Mouse (Mus musculus): ENCODE measurements around the gene Exoc8. TPM values are rescaled to one million over a fixed set of nuclear protein-coding genes. Genes with fewer than 3 reads are reported as not detected.

Gene Exoc8
- 14.1 and 15.3 TPM in 2 replicates for polyA plus RNA-seq (2015; fragmentation: Nextera tagmentation; extraction: Ambion mirVana)

DNA sequence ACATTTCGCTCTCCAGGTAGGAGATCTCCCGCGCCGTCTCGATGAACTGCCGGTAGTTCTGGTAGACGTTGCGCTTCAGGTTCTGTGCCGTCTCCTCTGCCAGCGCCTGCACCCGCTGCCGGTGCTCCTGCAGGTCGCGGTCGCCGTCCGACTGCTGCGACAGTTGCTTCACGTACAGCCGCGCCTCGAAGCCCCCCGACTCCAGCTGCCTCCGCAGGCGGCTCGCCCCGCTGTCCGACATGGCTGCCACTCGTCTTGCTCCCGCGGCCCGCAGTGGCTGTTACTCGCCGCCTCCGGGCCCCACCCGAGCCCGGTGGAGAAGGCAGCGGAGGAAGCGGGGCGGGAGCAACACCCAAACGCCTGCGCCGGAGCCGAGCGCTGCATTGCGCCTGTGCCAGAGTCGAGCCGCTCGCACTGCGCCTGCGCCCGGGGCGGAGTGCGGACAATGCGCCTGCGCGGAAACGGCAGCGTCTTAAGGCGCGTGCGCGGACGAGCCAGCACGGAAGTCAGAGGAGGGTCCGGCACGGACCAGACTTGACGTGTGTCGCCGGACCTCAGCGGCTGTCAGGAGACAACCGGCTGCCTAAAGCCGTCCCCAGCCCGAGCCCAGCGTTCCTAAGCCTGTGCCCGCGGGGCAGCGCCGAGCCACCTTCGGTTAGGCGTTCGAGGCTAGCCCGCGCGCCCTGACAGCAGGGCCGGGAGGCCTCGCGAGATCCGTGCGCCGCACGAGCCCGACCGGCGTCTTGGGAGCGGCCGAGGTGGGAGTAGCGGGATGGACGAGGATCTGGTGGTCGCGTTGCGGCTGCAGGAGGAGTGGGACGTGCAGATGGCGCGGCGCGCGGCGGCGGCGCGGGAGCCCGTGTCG is at the start of gene Exoc8, which contains the start of gene Sprtn:
Exoc8 (minus strand) TSS at position 320 of the 865 bp plus-strand sequence.
Sprtn (plus strand) TSS at position 501 of the 865 bp plus-strand sequence.
- under 1% methylated on average over 114 of the region's 114 CpGs for WGBS
- ATAC-seq: peak; percentile 94

DNA sequence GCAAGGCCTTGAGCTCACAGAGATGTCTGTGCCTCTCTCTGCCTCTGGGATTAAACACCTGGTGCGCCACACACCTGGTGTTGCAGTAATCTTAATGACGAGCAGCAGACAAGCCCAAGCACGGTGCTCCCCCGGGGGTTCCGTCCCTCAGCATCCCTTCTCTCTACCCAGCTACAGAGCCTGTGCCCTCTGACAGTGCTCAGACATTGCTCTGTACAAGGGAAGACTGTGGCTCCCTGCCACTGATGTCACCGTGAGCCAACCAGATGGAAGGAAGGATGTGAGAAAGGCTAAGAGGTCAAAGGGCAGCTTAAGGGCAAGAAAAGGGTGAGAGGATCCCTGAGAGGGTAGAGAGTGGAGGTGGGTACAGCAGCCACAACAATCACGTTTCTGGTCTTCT is 46.9 kb upstream of the Exoc8 start:
- Histone ChIP-seq H3K9ac (ENCODE audit: low read depth, low read length) (no peak overlapping the region), H3K36me3 (ENCODE audit: control insufficient read depth, insufficient read depth, low read length) (no peaks in the 10 kb centered on the region), H3K9me3 (replicated peaks; ENCODE audit: control insufficient read depth, low read length, poor library complexity, severe bottlenecking) (no peaks in the 10 kb centered on the region), H3K4me1 (ENCODE audit: control insufficient read depth, insufficient read depth, low read length) (peaks cover 31% of the 10 kb centered on the region), H3K4me2 (ENCODE audit: low read length) (no peak overlapping the region), H3K27ac (ENCODE audit: low read length) (no peak overlapping the region), H3K4me3 (ENCODE audit: low read depth, low read length) (no peak overlapping the region), H3K27me3 (ENCODE audit: control insufficient read depth, insufficient read depth, low read depth, low read length) (no peaks in the 10 kb centered on the region)
- 59% methylated on average over 7 of the region's 7 CpGs for WGBS
- ATAC-seq: no peak

More for the DNA sequence above, at the start of gene Exoc8, which contains the start of gene Sprtn:
- peak within 1 kb of the TSS; percentile 89 for H3K4me2 ChIP-seq (ENCODE audit: low read length)
- no peaks in the 10 kb centered on the region for H3K27me3 ChIP-seq (ENCODE audit: control insufficient read depth, insufficient read depth, low read depth, low read length)
- H3K4me3 ChIP-seq (ENCODE audit: low read depth, low read length): peak within 1 kb of the TSS; percentile 99
- peaks cover 32% of the 10 kb centered on the region for H3K4me1 ChIP-seq (ENCODE audit: control insufficient read depth, insufficient read depth, low read length)
- H3K36me3 ChIP-seq (ENCODE audit: control insufficient read depth, insufficient read depth, low read length): peaks cover 34% of the 10 kb centered on the region
- H3K9me3 ChIP-seq (replicated peaks; ENCODE audit: control insufficient read depth, low read length, poor library complexity, severe bottlenecking): no peaks in the 10 kb centered on the region
- H3K9ac ChIP-seq (ENCODE audit: low read depth, low read length): peak within 1 kb of the TSS; percentile 88
- peak within 1 kb of the TSS; percentile 88 for H3K27ac ChIP-seq (ENCODE audit: low read length)

DNA sequence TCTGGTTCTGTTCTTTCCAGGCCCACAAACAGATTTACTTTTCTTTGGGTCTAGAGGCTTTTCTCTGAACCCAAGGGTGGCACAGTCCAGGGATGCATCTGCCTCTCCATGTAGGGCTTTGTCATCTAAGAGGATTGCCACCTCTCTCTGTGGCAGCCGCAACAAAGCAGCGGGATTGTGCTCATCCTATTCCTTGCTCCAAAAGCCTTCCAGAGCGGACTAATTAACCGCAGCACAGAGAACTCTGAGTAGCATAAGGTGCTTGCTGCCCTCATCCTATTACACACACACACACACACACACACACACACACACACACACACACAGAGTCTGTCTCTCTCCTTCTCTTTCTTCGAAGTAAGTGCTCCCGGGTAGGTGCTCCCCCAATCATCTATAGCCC is 46.3 kb upstream of the Exoc8 start:
- WGBS: 77% methylated on average over 6 of the region's 6 CpGs
- no peak overlapping the region for H3K4me2 ChIP-seq (ENCODE audit: low read length)
- H3K27me3 ChIP-seq (ENCODE audit: control insufficient read depth, insufficient read depth, low read depth, low read length): no peaks in the 10 kb centered on the region
- no peak for ATAC-seq
- H3K36me3 ChIP-seq (ENCODE audit: control insufficient read depth, insufficient read depth, low read length): peaks cover 3% of the 10 kb centered on the region; the same call in 1 of the 2 replicates
- H3K9ac ChIP-seq (ENCODE audit: low read depth, low read length): no peak overlapping the region
- no peak overlapping the region for H3K4me3 ChIP-seq (ENCODE audit: low read depth, low read length)
- no peak overlapping the region for H3K27ac ChIP-seq (ENCODE audit: low read length)
- H3K4me1 ChIP-seq (ENCODE audit: control insufficient read depth, insufficient read depth, low read length): peaks cover 31% of the 10 kb centered on the region
- H3K9me3 ChIP-seq (replicated peaks; ENCODE audit: control insufficient read depth, low read length, poor library complexity, severe bottlenecking): no peaks in the 10 kb centered on the region

DNA sequence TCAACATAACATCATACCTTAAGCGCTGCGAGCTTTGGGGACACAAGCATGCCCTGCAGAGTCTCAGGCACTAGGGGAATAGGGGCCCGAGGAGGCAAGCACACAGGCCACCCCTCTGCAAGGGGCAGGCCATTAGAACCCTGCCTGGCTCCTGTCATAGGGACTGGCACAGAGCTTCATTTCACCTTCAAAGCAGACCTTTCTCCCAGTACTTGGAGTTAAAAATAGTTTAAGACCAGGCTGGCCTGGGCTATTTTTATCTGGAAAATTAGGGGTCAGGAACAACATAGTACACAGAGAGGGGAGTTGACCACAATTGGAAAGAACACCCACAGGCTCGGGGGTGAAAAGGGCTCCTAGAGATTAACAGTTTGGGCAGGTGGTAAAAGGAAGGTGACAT is 39.8 kb upstream of the Exoc8 start:
- WGBS: 93% methylated on average over 4 of the region's 4 CpGs
- Histone ChIP-seq H3K4me2 (ENCODE audit: low read length) (no peak overlapping the region), H3K9me3 (replicated peaks; ENCODE audit: control insufficient read depth, low read length, poor library complexity, severe bottlenecking) (no peaks in the 10 kb centered on the region), H3K27ac (ENCODE audit: low read length) (no peak overlapping the region), H3K36me3 (ENCODE audit: control insufficient read depth, insufficient read depth, low read length) (peaks cover 4% of the 10 kb centered on the region; the same call in 1 of the 2 replicates), H3K27me3 (ENCODE audit: control insufficient read depth, insufficient read depth, low read depth, low read length) (no peaks in the 10 kb centered on the region), H3K9ac (ENCODE audit: low read depth, low read length) (no peak overlapping the region), H3K4me3 (ENCODE audit: low read depth, low read length) (no peak overlapping the region), H3K4me1 (ENCODE audit: control insufficient read depth, insufficient read depth, low read length) (no peaks in the 10 kb centered on the region)
- no peak for ATAC-seq

DNA sequence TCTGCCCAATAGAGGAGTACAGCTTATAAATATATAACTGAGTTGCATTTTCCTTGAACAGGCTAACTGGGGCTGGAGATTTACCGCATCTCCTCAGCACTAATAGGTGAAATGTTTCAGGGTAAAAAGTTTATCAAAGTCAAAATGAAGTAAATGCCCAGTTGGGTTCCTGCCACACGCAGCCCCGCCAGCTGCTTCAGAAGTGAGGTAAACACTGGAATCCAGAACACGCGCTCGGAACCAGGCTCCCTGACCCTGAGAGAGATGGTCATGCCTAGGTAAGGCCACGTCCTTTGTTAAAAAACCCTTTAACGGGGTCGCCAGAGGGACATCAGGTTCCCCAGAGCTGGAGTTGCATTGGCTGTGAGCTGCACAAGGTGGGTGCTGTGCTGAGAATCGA is 39.2 kb upstream of the Exoc8 start:
- no peak for ATAC-seq
- H3K4me1 ChIP-seq (ENCODE audit: control insufficient read depth, insufficient read depth, low read length): no peaks in the 10 kb centered on the region
- WGBS: 95% methylated on average over 10 of the region's 10 CpGs
- no peak overlapping the region for H3K4me2 ChIP-seq (ENCODE audit: low read length)
- H3K27ac ChIP-seq (ENCODE audit: low read length): no peak overlapping the region
- no peak overlapping the region for H3K4me3 ChIP-seq (ENCODE audit: low read depth, low read length)
- H3K9me3 ChIP-seq (replicated peaks; ENCODE audit: control insufficient read depth, low read length, poor library complexity, severe bottlenecking): no peaks in the 10 kb centered on the region
- H3K9ac ChIP-seq (ENCODE audit: low read depth, low read length): no peak overlapping the region
- H3K27me3 ChIP-seq (ENCODE audit: control insufficient read depth, insufficient read depth, low read depth, low read length): no peaks in the 10 kb centered on the region
- peaks cover 4% of the 10 kb centered on the region; the same call in 1 of the 2 replicates for H3K36me3 ChIP-seq (ENCODE audit: control insufficient read depth, insufficient read depth, low read length)

DNA sequence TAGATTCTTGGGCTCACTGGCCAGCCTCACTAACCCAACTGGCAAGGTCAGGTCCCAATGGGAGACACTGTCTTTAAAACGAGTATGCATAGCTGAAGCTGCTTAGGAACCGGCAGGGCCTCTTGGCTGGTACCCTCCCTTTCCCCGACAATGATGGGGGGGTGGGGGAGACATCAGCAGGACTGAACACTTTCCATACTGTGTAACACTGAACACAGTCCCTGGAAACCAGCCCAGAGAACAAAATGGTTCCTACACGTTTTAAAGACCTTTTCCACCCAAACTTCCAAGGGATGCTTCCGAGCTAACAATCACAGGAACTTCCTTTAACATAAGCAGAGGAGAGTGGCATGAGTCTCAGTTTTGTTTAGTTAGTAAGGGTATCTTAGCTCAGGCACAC is 37.6 kb upstream of the Exoc8 start:
- Histone ChIP-seq H3K9me3 (replicated peaks; ENCODE audit: control insufficient read depth, low read length, poor library complexity, severe bottlenecking) (no peaks in the 10 kb centered on the region), H3K9ac (ENCODE audit: low read depth, low read length) (no peak overlapping the region), H3K4me3 (ENCODE audit: low read depth, low read length) (no peak overlapping the region), H3K27ac (ENCODE audit: low read length) (no peak overlapping the region), H3K4me2 (ENCODE audit: low read length) (no peak overlapping the region), H3K27me3 (ENCODE audit: control insufficient read depth, insufficient read depth, low read depth, low read length) (no peaks in the 10 kb centered on the region), H3K36me3 (ENCODE audit: control insufficient read depth, insufficient read depth, low read length) (peaks cover 4% of the 10 kb centered on the region; the same call in 1 of the 2 replicates), H3K4me1 (ENCODE audit: control insufficient read depth, insufficient read depth, low read length) (no peaks in the 10 kb centered on the region)
- no peak for ATAC-seq
- 82% methylated on average over 5 of the region's 5 CpGs for WGBS

DNA sequence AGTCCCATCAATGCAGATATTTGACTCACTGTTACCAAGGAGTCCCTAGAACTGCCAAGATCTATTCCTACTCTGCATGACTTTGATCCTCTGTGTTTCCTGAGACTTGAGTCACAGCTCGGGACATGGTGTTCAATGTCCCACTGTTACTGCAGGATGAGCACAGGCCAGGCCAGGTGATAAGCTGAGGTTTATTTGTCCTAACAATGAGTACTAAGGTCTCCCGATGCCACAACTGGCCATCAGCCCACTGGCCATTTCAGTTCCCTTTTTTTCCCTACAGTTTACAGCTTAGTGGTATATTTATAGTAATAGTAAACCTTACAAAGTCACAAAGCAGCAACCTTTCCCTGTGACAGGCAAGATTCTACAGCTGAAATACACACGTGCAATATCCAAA is 34.9 kb upstream of the Exoc8 start:
- Histone ChIP-seq H3K9me3 (replicated peaks; ENCODE audit: control insufficient read depth, low read length, poor library complexity, severe bottlenecking) (no peaks in the 10 kb centered on the region), H3K27me3 (ENCODE audit: control insufficient read depth, insufficient read depth, low read depth, low read length) (no peaks in the 10 kb centered on the region), H3K4me2 (ENCODE audit: low read length) (no peak overlapping the region), H3K4me3 (ENCODE audit: low read depth, low read length) (no peak overlapping the region), H3K36me3 (ENCODE audit: control insufficient read depth, insufficient read depth, low read length) (no peaks in the 10 kb centered on the region), H3K9ac (ENCODE audit: low read depth, low read length) (no peak overlapping the region), H3K4me1 (ENCODE audit: control insufficient read depth, insufficient read depth, low read length) (no peaks in the 10 kb centered on the region), H3K27ac (ENCODE audit: low read length) (no peak overlapping the region)
- 85% methylated on average over 3 of the region's 3 CpGs for WGBS
- no peak for ATAC-seq

DNA sequence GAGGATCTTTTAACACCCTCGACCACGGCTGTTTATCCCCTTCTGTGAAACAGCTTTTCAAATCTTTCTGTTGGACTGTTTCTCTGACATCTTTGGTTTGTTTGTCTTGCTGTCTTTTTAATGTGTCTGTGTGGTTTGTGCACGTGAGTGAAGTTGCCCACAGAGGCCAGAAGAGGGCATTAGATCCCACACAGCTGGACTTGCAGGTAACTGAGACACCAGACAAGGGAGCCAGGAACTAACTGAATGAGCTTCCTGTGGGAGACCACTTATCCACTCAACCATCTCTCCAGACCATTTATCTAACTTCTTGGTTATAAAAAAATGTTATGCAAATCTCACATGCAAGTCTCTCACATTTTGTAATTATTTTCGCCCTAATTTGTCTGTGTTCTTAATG is 33.1 kb upstream of the Exoc8 start:
- Histone ChIP-seq H3K4me3 (ENCODE audit: low read depth, low read length) (no peak overlapping the region), H3K9ac (ENCODE audit: low read depth, low read length) (no peak overlapping the region), H3K4me2 (ENCODE audit: low read length) (no peak overlapping the region), H3K36me3 (ENCODE audit: control insufficient read depth, insufficient read depth, low read length) (no peaks in the 10 kb centered on the region), H3K27ac (ENCODE audit: low read length) (no peak overlapping the region), H3K9me3 (replicated peaks; ENCODE audit: control insufficient read depth, low read length, poor library complexity, severe bottlenecking) (no peaks in the 10 kb centered on the region), H3K27me3 (ENCODE audit: control insufficient read depth, insufficient read depth, low read depth, low read length) (no peaks in the 10 kb centered on the region), H3K4me1 (ENCODE audit: control insufficient read depth, insufficient read depth, low read length) (no peaks in the 10 kb centered on the region)
- ATAC-seq: no peak
- 83% methylated on average over 4 of the region's 4 CpGs for WGBS

DNA sequence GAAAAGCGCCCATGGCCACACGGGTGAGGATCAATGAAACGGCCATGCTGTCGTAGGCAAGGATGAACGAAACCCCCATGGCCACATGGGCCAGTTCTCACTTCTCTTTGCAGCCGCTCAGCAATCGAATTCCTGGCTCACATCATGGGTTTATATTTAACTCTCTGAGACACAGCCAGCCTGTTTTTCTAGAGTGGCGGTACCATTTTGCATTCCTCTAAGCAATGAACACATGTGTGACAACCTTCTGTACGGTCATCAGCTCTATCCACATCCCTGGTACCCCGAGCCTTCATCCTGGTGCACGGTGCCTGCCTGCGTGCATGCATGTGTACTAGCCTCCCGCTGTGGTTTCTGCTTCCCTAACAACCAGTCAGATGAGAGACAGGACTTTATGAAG is 32.6 kb upstream of the Exoc8 start:
- no peak overlapping the region for H3K4me2 ChIP-seq (ENCODE audit: low read length)
- no peak overlapping the region for H3K27ac ChIP-seq (ENCODE audit: low read length)
- no peaks in the 10 kb centered on the region for H3K4me1 ChIP-seq (ENCODE audit: control insufficient read depth, insufficient read depth, low read length)
- 95% methylated on average over 13 of the region's 13 CpGs for whole genome bisulfite sequencing
- no peak for ATAC-seq
- no peaks in the 10 kb centered on the region for H3K36me3 ChIP-seq (ENCODE audit: control insufficient read depth, insufficient read depth, low read length)
- no peaks in the 10 kb centered on the region for H3K9me3 ChIP-seq (replicated peaks; ENCODE audit: control insufficient read depth, low read length, poor library complexity, severe bottlenecking)
- no peaks in the 10 kb centered on the region for H3K27me3 ChIP-seq (ENCODE audit: control insufficient read depth, insufficient read depth, low read depth, low read length)
- H3K9ac ChIP-seq (ENCODE audit: low read depth, low read length): no peak overlapping the region
- H3K4me3 ChIP-seq (ENCODE audit: low read depth, low read length): no peak overlapping the region

Measured in midbrain, embryonic 16.5 days (tissue).